Mouse (Mus musculus): Measurements from ENCODE around the gene Muc5ac.
"Not testable (repeated sequence)": the region's sequence is repeated elsewhere in the genome, so short reads cannot be mapped to it uniquely, and the experiment has no call there.

Muc5ac gene

GRCm38 (mm10) chr7:141788677-141789452, at the start of gene Muc5ac:
TSS of gene Muc5ac (plus strand) at chr7:141788972.
- DNase-seq (ENCODE audit: low spot score) = no peak

DNA sequence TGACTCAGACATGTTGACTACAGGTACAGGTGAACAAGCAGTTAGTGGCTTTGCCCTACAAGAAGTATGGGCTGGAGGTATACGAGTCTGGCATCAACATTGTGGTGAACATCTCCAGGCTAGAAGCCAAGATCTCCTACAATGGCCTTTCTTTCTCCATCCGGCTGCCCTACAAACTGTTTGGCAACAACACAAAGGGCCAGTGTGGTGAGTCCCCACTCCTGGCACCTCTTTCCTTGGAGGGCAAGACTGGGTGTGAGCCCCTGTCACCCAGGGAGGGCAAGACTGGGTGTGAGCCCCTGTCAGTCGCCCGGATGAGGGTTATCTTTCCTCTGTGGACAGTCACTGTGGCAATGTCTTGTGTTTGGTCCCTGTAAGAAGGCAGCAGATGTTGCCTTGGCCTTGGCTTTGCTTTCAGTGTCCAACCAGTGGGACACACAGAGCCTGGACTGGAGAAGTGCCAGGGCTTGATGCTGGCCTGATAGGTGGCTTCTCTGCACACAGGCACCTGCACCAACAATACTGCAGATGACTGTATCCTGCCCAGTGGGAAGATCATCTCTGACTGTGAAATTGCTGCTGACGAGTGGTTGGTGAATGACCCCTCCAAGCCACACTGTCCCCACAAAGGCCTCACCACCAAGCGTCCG, 41.2 kb upstream of the Muc5ac start:
- DNase-seq (ENCODE audit: low spot score) = no peak

- DNase-seq (ENCODE audit: low spot score) = no peak
Observed at GRCm38 (mm10) chr7:141752513-141752912, 36.3 kb upstream of the Muc5ac start.

DNA sequence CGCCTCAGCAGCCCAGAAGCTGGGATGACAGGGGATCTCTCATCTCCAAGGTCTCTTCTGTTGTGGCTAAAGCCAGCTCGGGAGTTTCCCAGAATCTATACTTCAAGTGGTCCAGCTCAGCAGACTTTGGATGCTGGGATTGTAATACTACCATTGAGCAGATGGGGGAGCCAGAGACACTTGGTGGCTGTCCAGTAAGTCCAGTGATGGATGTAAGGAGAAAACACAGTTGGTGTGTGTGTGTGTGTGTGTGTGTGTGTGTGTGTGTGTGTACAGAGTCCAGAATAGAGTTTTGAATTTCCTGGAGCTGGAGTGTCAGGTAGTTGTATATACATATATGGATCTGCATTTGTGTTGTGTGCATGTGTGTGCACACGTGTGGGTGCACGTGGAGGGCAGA, 32.9 kb upstream of the Muc5ac start:
- peak; percentile 60 for DNase-seq (ENCODE audit: low spot score)

DNA sequence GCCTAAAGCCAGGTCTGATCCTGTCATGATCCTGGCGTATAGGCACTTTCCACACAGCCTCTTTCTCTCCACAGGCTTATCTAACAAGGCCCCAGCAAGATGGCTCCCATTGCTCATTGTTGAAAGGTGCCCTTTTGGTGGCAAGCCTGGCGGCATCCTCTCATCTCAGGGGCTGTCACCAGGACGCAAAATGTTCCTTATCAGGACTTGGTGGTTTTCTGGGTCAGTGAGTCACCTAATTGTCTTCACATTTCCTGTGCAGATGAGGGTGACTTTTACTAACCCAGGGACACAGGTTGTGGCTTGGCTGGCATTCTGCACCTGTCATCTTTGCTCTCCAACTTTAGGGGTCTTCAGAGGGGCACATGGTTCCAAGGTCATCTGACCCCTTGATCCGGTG, 30.5 kb upstream of the Muc5ac start:
- no peak for DNase-seq (ENCODE audit: low spot score)

DNA sequence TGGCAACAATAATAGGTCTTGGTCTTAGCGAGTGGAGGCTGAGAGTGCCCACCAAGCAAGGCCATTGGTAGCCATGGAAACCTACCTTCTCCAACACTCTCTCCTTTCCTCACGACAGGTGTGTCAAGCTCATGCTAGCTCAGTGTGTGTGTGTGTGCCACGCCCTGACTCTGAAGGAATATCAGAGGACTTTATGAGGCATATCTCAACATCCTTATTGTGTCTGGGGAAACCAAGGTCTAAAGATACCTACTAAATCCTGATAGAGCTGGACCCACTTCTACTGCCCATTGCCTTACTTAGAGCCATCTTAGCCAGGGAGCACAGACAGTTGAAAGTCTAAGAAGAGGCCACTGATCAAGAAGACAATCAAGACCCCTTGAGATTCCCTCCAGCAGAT, 18.3 kb upstream of the Muc5ac start:
- no peak for DNase-seq (ENCODE audit: low spot score)

GRCm38 (mm10) chr7:141770988-141771387, 17.8 kb upstream of the Muc5ac start:
- no peak for DNase-seq (ENCODE audit: low spot score)

DNA sequence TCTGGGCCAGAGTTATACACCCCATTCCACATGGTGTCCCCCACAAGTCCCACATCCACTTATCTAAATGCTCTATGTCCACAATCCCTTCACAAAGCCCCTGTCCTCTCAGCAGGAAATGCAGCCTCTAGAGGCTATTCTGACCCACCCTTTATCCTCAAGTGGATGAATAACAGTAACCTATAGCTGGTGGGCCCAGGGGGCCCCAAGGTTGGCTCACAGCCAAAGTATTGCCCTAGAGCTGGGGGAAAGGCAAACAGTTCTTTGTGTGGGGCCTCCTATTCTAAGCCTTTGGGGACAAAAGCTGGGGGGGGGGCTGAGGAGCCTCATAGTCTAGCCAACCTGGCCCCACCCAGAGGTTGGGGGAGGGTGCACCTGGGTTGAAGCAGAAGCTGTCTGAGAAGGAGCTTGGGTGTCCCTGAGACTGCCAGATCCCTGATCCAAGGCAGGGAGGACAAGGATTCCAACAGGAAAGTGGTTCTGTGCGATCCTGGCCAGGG, 16.7 kb upstream of the Muc5ac start:
- DNase-seq (ENCODE audit: low spot score) = no peak

- no peak for DNase-seq (ENCODE audit: low spot score)
Observed at GRCm38 (mm10) chr7:141774855-141775254, 13.9 kb upstream of the Muc5ac start.

DNA sequence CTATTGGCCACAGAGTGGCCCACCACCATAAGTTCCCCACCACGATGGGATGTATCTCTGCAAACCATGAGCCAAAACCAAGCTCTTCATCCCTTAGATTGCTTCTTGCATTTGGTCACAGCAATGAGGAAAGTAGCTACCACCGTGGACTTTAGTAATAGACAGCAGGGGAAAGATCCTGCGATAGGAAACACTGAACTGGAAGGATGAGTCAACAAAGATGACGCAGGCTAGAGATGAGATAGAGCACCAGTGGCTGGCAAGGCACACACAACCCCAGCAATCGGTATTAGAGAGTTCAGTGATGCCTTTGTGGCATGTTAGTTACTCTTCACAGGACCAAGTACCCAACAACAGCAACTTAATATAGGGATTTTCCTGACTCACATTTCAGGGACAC, 12.6 kb upstream of the Muc5ac start:
- DNase-seq (ENCODE audit: low spot score) = no peak

GRCm38 (mm10) chr7:141794251-141794650, 5.5 kb downstream of the Muc5ac start:
- DNase-seq (ENCODE audit: low spot score) = no peak

GRCm38 (mm10) chr7:141803206-141803605, 14.4 kb downstream of the Muc5ac start:
- DNase-seq (ENCODE audit: low spot score) = no peak

DNA sequence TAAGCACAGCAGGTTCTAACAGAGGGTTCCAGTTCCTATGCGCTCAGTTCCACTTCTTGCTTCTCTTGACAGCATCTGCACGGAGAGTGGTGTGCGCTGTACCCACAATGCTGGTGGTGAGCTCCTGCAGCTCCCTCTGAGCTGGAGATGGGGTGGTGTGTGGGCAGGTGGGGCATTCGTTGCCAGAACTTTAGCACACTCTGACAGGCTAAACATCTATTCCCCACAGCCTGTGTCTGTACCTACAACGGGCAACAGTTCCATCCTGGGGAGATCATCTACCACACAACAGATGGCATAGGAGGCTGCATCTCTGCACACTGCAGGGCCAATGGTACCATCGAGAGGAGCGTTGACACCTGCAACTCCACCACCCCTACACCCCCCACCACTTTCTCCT, 16.6 kb downstream of the Muc5ac start:
- no peak for DNase-seq (ENCODE audit: low spot score)

DNA sequence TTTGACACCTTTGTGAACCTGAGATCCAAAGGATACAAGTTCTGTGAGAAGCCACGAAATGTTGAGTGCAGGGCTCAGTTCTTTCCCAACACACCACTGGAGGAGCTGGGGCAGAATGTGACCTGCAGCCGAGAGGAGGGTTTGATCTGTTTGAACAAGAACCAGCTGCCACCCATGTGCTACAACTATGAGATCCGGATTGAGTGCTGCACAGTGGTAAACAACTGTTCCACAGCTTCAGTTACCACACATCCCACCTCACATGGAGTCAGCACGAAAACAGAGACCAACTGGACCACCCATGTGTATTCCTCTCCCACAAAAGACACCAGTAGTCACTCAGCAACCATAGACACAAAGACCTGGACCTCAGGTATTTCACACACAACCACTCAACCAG, 19.1 kb downstream of the Muc5ac start:
- DNase-seq (ENCODE audit: low spot score) = not testable (repeated sequence)

GRCm38 (mm10) chr7:141809933-141810332, 21.2 kb downstream of the Muc5ac start:
- not testable (repeated sequence) for DNase-seq (ENCODE audit: low spot score)

GRCm38 (mm10) chr7:141813321-141813720, 24.5 kb downstream of the Muc5ac start:
- no peak for DNase-seq (ENCODE audit: low spot score)

DNA sequence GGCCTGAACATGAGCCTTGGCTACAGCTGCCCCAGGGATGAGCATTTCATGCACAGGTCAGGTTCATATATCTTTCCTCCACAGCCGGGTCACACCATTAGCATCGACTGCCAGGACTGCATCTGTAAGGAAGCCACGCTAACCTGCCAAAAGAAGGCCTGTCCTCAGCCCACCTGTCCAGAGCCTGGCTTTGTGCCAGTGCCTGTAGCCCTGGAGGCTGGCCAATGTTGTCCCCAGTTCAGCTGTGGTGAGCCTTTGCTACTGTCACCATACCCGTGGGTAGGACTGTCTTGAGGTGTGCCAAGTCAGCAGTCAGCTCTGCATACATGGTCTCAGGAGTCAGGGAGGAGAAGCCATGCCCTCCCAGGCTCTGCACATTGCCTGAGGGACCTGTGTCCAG, 26.6 kb downstream of the Muc5ac start:
- DNase-seq (ENCODE audit: low spot score) = no peak

DNA sequence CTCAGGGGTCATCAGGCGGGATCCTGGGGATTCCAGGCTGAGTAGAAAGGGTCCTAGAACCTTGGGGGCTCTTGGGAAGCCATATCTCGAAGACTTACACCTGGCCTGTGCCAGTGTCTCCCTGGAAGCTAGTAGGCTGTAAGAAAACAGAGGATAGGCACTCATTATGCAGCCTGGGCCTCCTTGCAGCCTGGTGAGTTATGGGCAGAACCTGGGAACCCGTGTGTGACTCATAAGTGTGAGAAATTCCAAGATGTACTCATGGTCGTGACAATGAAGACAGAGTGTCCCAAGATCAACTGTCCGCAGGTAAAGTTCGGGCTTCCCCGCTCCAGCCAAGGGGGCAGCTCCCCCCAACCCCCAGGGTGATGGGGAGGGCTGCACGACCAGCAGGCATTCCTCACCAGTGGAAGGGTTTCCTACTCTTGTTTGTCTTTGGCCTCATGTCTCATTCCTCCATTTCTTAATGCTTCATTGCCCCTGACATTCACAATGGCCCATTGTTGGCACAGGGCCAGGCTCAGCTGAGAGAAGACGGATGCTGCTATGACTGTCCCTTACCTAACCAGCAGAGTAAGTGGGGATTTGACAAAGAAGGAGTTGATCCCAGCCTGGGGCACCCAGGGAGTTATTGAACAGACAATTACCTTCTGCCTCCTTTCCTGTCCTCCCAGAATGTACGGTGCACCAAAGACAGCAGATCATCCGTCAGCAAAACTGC, 28.7 kb downstream of the Muc5ac start:
- no peak for DNase-seq (ENCODE audit: low spot score)

DNA sequence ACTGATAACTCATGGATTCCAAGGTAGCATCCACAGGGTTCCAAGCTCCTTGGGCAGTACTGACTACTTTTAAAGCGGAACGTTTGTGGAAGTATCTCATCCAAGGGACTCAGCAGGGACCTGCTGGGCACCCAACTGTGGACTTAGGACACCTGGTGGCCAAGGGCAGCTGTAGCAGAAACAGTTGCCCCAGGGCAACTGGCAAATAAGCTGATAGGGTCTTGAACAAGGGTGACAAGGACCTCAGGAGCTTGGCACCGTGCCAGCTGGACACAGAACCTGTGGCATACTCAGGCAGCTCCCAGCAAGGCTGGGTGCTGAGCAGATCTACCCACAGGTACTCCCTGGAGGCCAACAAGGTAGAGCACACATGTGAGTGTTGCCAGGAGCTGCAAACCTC, 29.5 kb downstream of the Muc5ac start:
- peak; percentile 12 for DNase-seq (ENCODE audit: low spot score)

DNA sequence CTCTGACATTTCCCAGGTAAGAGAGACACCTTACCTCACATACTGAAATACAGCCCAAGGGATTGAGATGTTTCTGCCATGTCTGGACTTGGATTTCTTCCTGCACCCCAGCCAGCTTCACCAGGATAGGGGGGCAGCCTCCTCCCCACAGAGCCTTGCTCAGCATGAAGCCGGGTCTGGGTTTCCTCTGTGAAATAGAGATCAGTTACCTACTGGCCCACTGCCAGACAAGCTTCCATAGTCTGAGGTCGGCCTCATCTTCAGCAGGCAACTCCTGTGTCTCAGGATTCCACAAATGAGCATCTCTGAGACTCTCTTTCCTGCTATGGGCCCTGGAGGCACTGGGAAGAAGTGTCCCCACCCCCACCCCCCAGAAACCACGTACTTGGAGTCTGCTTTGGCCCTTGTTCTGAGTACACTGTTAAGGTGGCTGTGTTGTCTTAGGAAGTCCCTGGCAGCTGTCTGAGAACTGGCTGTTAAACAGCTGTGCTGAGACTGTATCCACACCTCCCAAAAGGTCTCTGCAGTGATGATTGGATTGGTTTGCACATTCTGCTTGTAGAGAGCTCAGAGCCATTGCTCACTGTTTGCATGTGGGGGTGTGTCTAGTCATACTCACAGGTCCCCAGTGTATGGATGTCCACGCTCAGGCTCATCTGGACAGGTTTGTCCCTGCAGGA, 34.0 kb downstream of the Muc5ac start:
- DNase-seq (ENCODE audit: low spot score) = no peak

- DNase-seq (ENCODE audit: low spot score) = no peak
Observed at GRCm38 (mm10) chr7:141823699-141824098, 34.9 kb downstream of the Muc5ac start.

DNA sequence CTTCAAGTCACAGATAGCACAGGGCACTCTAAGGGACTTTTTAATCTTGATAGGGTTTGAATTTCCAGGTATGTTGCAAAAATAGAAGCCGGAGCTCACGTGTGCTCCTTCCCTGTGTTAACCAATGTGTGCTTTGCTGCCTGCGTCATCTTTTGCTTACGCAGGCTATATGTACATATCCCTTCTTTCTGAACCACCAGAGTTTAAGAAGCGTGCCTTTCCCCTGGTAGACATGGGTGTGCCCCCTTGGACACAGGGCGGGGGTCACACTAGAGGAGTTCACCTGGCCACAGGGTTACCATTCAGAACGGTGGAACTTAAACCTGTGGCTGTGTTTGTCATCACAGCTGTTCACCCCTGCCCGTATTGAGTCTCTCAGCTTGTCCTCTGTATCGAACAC, 35.6 kb downstream of the Muc5ac start:
- no peak for DNase-seq (ENCODE audit: low spot score)
